Mouse (Mus musculus) adrenal gland, adult 18-20 months (tissue): ENCODE results near the gene Ifna1. TPM values are rescaled to one million over a fixed set of nuclear protein-coding genes. Genes with fewer than 3 reads are reported as not detected.

ENCODE experiments used
- DNase-seq, 2 experiments: peaks; one replicate each; pipeline ENCODE4 v3.0.0; 2021 to 2022; ENCODE audit warnings: low spot score in 2 of 2
- total RNA-seq, 2 experiments: library from RNA; stranded (reverse); gene quantifications; 1 replicate in 1 of 2; 2 replicates in 1 of 2; pipeline ENCODE4 v1.2.3; 2021

Gene Ifna1
- total RNA-seq, 2 experiments from 2014 or later, result not detected

GRCm38 (mm10) chr4:88867926-88868911 is 18.3 kb downstream of the Ifna1 start:
- peak in 1 of 2 experiments; percentile 8 for DNase-seq

- DNase-seq, result peak in 1 of 2 experiments; percentile 8
These were observed 22.8 kb downstream of the Ifna1 start for GRCm38 (mm10) chr4:88872691-88873090.

GRCm38 (mm10) chr4:88875435-88876095 is 25.7 kb downstream of the Ifna1 start:
- DNase-seq, result no peak

GRCm38 (mm10) chr4:88876520-88876919 is 26.6 kb downstream of the Ifna1 start:
- no peak for DNase-seq

DNA sequence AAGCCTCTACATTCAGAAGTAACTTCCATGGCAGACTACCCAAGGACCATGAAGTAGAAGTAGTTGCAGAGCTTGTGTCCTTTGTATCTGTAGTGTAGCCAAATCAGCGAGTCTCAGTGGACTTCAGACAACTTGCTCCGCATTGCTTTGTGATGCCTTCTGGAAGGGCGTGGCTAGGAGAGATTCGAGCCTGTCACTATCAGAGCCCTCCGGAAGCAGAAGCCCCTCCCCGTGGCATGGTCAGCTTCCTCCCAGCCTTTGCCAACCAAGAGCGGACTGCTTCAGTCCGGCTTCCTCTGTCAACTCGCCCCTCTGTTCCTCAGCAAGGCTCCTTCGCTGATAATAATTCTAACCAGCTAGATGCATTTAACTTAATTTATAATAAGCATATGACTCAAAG is 28.4 kb downstream of the Ifna1 start:
- DNase-seq, result no peak

GRCm38 (mm10) chr4:88878772-88879171 is 28.9 kb downstream of the Ifna1 start:
- DNase-seq, result no peak

DNA sequence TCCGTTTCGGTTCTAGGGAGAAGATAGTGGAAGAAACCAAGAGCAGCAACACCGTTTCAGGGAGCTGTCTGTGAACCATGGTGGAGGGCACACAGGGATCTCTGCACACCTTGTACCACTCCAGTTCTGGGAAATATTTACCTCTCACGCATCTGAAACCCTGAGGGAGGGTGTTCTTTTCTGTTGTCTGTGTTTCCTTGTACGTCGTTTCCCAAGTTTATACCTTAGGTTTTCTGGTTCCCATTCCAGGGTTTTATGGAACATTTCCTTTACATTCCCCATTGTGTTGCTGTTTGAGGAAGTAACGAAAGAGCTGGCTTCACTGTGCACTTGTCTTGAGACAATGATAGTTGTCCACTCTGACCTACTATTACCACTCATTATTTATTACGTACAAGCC is 30.2 kb downstream of the Ifna1 start, which contains the start of gene Ifne:
Gene Ifne, minus strand, starts transcription at position 101 of the 400 bp plus-strand sequence.
- DNase-seq, result no peak

- DNase-seq, result no peak
These were observed 38.3 kb downstream of the Ifna1 start for GRCm38 (mm10) chr4:88888236-88888635.

DNA sequence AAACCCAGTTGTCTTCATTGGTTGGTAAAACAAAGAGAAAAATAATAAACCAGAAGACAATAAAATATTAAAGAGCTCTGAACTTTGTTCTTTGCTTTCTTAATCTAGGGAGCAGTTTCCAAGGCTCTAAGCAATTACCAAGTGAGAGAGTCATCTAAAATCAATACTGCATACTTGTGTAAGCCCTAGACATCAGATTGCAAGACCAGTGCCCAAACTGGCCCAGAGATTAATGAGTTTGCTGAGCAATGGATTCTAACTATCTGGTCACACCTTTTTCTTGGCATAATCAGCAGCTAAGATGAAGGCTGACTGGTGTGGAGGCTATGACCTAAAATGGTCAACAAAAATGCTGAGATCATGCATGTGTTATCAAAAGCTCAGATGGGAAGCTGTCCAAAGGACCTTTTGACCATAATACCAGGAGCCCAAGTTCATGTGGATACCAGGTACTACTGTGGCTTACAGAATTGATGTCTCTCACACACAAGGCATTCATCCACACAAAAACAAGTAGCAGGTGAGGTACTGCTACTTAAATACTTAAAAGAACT is 43.4 kb downstream of the Ifna1 start:
- no peak for DNase-seq

Other genes starting within 250 kb of the Ifna1 start
- gene Ifna12, start 246.7 kb upstream of the Ifna1 start, total RNA-seq, result not detected
- gene C87499, start 215.7 kb upstream of the Ifna1 start, total RNA-seq, result not detected
- not detected for gene Ifna13, start 205.6 kb upstream of the Ifna1 start, total RNA-seq
- gene Ifna16, start 173.2 kb upstream of the Ifna1 start, total RNA-seq, result not detected
- gene Ifna2, start 166.2 kb upstream of the Ifna1 start, total RNA-seq, result not detected
- not detected for gene Ifnab, start 158.7 kb upstream of the Ifna1 start, total RNA-seq
- gene Gm26566, start 128.3 kb upstream of the Ifna1 start, total RNA-seq, result under 1 TPM in 1 of 2 experiments, not detected in 1; 0.40 TPM
- gene Klhl9, start 127.6 kb upstream of the Ifna1 start, total RNA-seq, result 10 to 100 TPM; 77.8 to 85.0 TPM
- gene Gm13271, start 95.2 kb upstream of the Ifna1 start, total RNA-seq, result not detected
- gene Gm13283, start 90.0 kb upstream of the Ifna1 start, total RNA-seq, result not detected
- not detected for gene Gm13290, start 76.3 kb upstream of the Ifna1 start, total RNA-seq
- gene Gm13289, start 73.2 kb upstream of the Ifna1 start, total RNA-seq, result not detected
- gene Gm13272, start 70.2 kb upstream of the Ifna1 start, total RNA-seq, result not detected
- gene Ifnz, start 68.0 kb upstream of the Ifna1 start, total RNA-seq, result not detected
- not detected for gene Gm13276, start 64.4 kb upstream of the Ifna1 start, total RNA-seq
- not detected for gene Gm13277, start 61.5 kb upstream of the Ifna1 start, total RNA-seq
- not detected for gene Gm13278, start 58.5 kb upstream of the Ifna1 start, total RNA-seq
- gene Gm13275, start 55.6 kb upstream of the Ifna1 start, total RNA-seq, result not detected
- gene Gm13279, start 52.7 kb upstream of the Ifna1 start, total RNA-seq, result not detected
- gene Gm13285, start 50.4 kb upstream of the Ifna1 start, total RNA-seq, result not detected
- not detected for gene Gm13287, start 46.8 kb upstream of the Ifna1 start, total RNA-seq
- not detected for gene Gm13288, start 44.6 kb upstream of the Ifna1 start, total RNA-seq
- not detected for gene Ifna7, start 33.9 kb upstream of the Ifna1 start, total RNA-seq
- gene Ifna11, start 30.1 kb upstream of the Ifna1 start, total RNA-seq, result not detected
- gene Ifna6, start 22.7 kb upstream of the Ifna1 start, total RNA-seq, result not detected
- gene Ifna5, start 14.6 kb upstream of the Ifna1 start, total RNA-seq, result not detected
- not detected for gene Ifna4, start 8.2 kb upstream of the Ifna1 start, total RNA-seq
- not detected for gene Ifne, start 30.1 kb downstream of the Ifna1 start, total RNA-seq